Comparison of ENCODE assay signal across 8 mouse cellular contexts in genomic region chr17:88652010-88652409, GRCm38 (mm10). TPM values are rescaled to one million over a fixed set of nuclear protein-coding genes. Genes with fewer than 3 reads are reported as not detected.
A peak's percentile ranks its signal among the peaks of the same experiment; 100 is the strongest.
DNase-seq lines count a peak whose midpoint lies in the region; ATAC-seq and TF ChIP-seq lines count a peak whose summit lies in the region.
"Had no signal": no experiment of that assay in that cellular context is flagged by ENCODE, and none has a peak within 500 bp of the region (broad histone marks: within the 10 kb centered on the region; RNA-seq: fewer than 3 reads in every experiment).

No protein-coding gene starts in this region.

- no peaks in the 10 kb centered on the region for H3K9me3 ChIP-seq in G1E (replicated peaks)
- H3K9me3 ChIP-seq in forebrain, postnatal 0 days (ENCODE audit: low read length), result no peaks in the 10 kb centered on the region
- H3K9me3 ChIP-seq: heart, embryonic 15.5 days had no signal

- peak; percentile 81 for DNase-seq in CD4-positive, CD25-positive, alpha-beta regulatory T cell, adult 2 months (ENCODE audit: low read depth, low spot score)
- no peak for DNase-seq in G1E (ENCODE audit: low spot score)
- DNase-seq in cerebellum, adult 18-20 months, result peak; percentile 71 to 80
- DNase-seq in forebrain, postnatal 0 days, result peak; percentile 91
- DNase-seq in kidney, postnatal 4 days, result peak; percentile 80 to 81
- peak; percentile 71 for DNase-seq in lung, postnatal 10 days
- DNase-seq in retina, embryonic 14.5 days (ENCODE audit: low spot score), result peak; percentile 86

- H3K4me3 ChIP-seq in G1E (ENCODE audit: low read depth, low read length), result no peak overlapping the region
- no peak overlapping the region for H3K4me3 ChIP-seq in forebrain, postnatal 0 days (ENCODE audit: low read depth, low read length)
- H3K4me3 ChIP-seq: heart, embryonic 15.5 days had no signal

- H3K27ac ChIP-seq in forebrain, postnatal 0 days (ENCODE audit: low read depth, low read length), result no peak overlapping the region
- H3K27ac ChIP-seq: heart, embryonic 15.5 days had no signal

- H3K36me3 ChIP-seq in G1E (replicated peaks), result no peaks in the 10 kb centered on the region
- no peaks in the 10 kb centered on the region for H3K36me3 ChIP-seq in forebrain, postnatal 0 days (ENCODE audit: insufficient read depth)

- no peaks in the 10 kb centered on the region for H3K27me3 ChIP-seq in G1E (ENCODE audit: insufficient read depth, low read length)
- no peaks in the 10 kb centered on the region for H3K27me3 ChIP-seq in forebrain, postnatal 0 days (ENCODE audit: insufficient read depth, low read length)

- 5% methylated on average over 9 of the region's 9 CpGs for WGBS in forebrain, postnatal 0 days

- H3K4me1 ChIP-seq in G1E (ENCODE audit: insufficient read depth, low read depth, low read length), result no peaks in the 10 kb centered on the region
- no peaks in the 10 kb centered on the region for H3K4me1 ChIP-seq in forebrain, postnatal 0 days (ENCODE audit: insufficient read depth)

- TF ChIP-seq CTCF in G1E (IDR thresholded peaks at IDR 0.05; ENCODE audit: low read depth, low read length), result peak; percentile 57; the same call in 1 of the 2 replicates
- peak; percentile 93 for TF ChIP-seq CTCF in forebrain, postnatal 0 days (IDR thresholded peaks at IDR 0.05; ENCODE audit: low read depth)

- no peak overlapping the region for H3K9ac ChIP-seq in forebrain, postnatal 0 days
- H3K9ac ChIP-seq: heart, embryonic 15.5 days had no signal

- ATAC-seq in G1E (ENCODE audit: extremely low read depth, insufficient number of reproducible peaks, low FRiP score, poor library complexity, severe bottlenecking), result peak; percentile 28; the same call in 1 of the 2 replicates
- peak; percentile 85 for ATAC-seq in forebrain, postnatal 0 days

- H3K4me2 ChIP-seq in forebrain, postnatal 0 days (ENCODE audit: low read depth), result no peak overlapping the region
- H3K4me2 ChIP-seq: heart, embryonic 15.5 days had no signal

RNA-seq across cellular contexts. Expression of gene Gtf2a1l, which starts 16.4 kb away (rescaled TPM):
- total RNA-seq in G1E (2014; fragmentation: Nextera tagmentation), result not detected in 2 replicates
- total RNA-seq in G1E (2017), result not detected in 2 replicates
- not detected in 2 replicates for polyA plus RNA-seq in G1E (2012)
- 0.24 and 0.69 TPM in 2 replicates for total RNA-seq in forebrain, postnatal 0 days (2014; rRNA removed)
- polyA plus RNA-seq in forebrain, postnatal 0 days (2015; fragmentation: Nextera tagmentation; extraction: Ambion mirVana), result 0.44 and 0.52 TPM in 2 replicates

RNA-seq across cellular contexts. Expression of gene Ston1, which starts 54.5 kb away (rescaled TPM):
- 0.39 and 1.1 TPM in 2 replicates for total RNA-seq in G1E (2014; fragmentation: Nextera tagmentation)
- total RNA-seq in G1E (2017), result 0.06 and 0.49 TPM in 2 replicates
- polyA plus RNA-seq in G1E (2012), result 0.09 and 0.14 TPM in 2 replicates
- total RNA-seq in forebrain, postnatal 0 days (2014; rRNA removed), result 1.4 and 2.2 TPM in 2 replicates
- 0.52 and 1.5 TPM in 2 replicates for polyA plus RNA-seq in forebrain, postnatal 0 days (2015; fragmentation: Nextera tagmentation; extraction: Ambion mirVana)
